Mouse (Mus musculus): Measurements from ENCODE around the gene Ypel4. TPM values are rescaled to one million over a fixed set of nuclear protein-coding genes. Genes with fewer than 3 reads are reported as not detected.

Ypel4 gene
- polyA plus RNA-seq, 1 experiment, result 1.6 TPM

DNA sequence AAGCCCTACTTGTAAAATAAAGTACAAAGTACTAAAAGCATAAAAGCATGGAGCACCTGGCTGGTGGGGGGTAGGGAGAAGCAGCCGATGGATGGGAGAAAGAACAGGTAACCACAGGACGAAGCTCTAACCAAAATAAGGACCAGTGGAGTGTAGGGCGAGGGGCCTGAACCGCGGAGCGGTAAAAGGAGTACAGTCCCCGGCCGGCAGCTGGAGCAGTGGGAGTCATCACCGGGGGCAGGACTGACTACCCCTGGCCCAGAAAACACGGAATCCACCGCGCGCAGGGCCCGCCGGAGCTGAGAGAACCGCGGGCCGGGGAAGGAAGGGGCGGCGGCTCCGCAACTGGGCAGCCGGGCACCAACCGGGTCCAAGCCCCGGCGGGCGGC lies 19.4 kb upstream of the Ypel4 start:
- Histone ChIP-seq H3K4me1 (ENCODE audit: control insufficient read depth, insufficient read depth, low read length) (peaks cover 5% of the 10 kb centered on the region), H3K4me3 (replicated peaks; ENCODE audit: extremely low read depth, low read depth, low read length) (peak overlapping the region; percentile 94)
- under 1% methylated on average over 26 of the region's 26 CpGs for WGBS
- no peak for DNase-seq
- no peak for TF ChIP-seq CTCF (IDR thresholded peaks at IDR 0.05; ENCODE audit: insufficient read depth, low read length)
- TF ChIP-seq POLR2A (IDR thresholded peaks at IDR 0.05; ENCODE audit: borderline replicate concordance, extremely low read depth, low read depth, low read length), result no peak

DNA sequence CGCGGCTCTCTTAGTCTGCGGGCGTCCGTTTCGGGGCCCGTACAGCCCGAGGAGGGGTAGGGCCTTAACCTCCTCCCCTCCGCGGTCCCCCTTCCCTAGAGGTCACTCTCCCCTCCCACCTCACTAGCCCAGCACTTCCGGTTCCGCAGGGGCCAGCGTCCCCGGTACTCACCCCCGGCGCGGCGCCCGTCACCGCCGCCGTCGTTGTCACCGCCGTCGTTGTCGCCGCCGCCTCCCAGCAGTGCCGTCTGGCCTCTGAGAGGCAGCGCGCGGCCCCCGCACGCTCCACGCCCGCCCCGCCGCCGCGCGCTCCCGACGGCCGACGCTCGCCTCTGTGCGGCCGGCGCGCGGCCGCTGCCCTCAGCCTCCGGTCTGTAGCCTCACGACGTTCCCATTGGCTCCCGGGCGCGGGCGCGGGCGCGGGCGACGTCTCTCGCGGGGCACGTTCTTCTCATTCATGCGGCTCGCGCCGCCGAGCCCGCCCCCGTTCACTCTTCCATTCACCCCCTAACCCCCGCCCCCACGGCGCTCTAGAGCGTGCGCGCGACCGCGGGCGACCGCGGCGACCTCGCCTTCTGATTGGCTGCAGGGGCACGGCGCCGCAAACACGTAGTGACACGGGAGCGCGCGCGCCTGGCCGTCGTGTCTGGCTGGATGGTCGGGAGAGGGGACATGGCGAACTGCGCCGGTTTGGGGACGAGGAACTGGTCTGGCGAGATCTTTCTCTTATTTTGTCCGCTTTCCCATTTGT lies 18.9 kb upstream of the Ypel4 start, which contains the start of gene Zdhhc5:
TSS of gene Zdhhc5 (minus strand) at position 370 of the 751 bp plus-strand sequence.
- peak; percentile 99 for TF ChIP-seq POLR2A (IDR thresholded peaks at IDR 0.05; ENCODE audit: borderline replicate concordance, extremely low read depth, low read depth, low read length)
- no peak for TF ChIP-seq CTCF (IDR thresholded peaks at IDR 0.05; ENCODE audit: insufficient read depth, low read length)
- WGBS, result under 1% methylated on average over 107 of the region's 107 CpGs
- DNase-seq, result peak; percentile 98
- peak within 1 kb of the TSS; percentile 94 for H3K4me3 ChIP-seq (replicated peaks; ENCODE audit: extremely low read depth, low read depth, low read length)
- peaks cover 5% of the 10 kb centered on the region for H3K4me1 ChIP-seq (ENCODE audit: control insufficient read depth, insufficient read depth, low read length)

DNA sequence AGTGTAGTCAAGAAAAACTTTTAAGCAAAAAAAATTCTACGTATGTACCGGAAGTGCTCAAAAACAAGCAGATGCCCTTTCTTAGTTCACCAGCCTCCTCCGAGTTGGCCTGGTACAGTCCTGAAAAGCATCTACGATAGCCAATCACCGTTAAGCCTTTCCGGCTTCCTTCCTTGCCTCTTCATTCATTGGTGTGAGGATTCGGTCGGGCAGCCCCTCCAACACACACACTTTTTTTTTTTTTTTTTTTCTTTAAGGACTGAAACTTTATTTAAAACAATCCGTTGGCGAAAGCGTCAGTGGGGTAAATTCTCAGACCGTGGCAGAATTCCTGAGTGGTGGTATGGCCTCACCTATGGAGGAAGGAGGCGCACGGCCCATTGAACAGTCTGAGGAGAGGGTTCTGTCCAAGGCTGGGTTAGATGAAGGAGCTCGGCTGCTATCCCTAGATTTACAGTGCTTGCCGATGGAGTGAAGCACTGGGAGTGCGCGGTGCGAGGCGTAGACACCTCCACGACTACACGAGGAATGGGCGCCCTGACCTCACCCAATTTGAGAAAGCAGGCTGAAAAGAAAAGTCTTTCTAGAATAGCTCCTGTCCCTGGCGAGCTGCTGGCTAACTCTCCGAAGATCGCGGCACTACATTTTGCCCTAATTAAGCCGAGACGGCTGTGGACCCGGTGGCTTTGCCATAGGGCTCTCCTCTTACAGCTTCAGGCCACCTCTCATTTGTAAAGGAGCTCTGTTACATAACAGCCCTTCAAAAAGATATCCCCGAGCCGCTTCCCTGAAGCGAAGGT lies 18.1 kb upstream of the Ypel4 start:
- peak overlapping the region; percentile 88 for H3K4me3 ChIP-seq (replicated peaks; ENCODE audit: extremely low read depth, low read depth, low read length)
- H3K4me1 ChIP-seq (ENCODE audit: control insufficient read depth, insufficient read depth, low read length), result peaks cover 5% of the 10 kb centered on the region
- TF ChIP-seq POLR2A (IDR thresholded peaks at IDR 0.05; ENCODE audit: borderline replicate concordance, extremely low read depth, low read depth, low read length) (peak; percentile 51; the same call in 1 of the 2 replicates), CTCF (IDR thresholded peaks at IDR 0.05; ENCODE audit: insufficient read depth, low read length) (no peak)
- under 1% methylated on average over 33 of the region's 33 CpGs for WGBS
- DNase-seq, result peak; percentile 78

DNA sequence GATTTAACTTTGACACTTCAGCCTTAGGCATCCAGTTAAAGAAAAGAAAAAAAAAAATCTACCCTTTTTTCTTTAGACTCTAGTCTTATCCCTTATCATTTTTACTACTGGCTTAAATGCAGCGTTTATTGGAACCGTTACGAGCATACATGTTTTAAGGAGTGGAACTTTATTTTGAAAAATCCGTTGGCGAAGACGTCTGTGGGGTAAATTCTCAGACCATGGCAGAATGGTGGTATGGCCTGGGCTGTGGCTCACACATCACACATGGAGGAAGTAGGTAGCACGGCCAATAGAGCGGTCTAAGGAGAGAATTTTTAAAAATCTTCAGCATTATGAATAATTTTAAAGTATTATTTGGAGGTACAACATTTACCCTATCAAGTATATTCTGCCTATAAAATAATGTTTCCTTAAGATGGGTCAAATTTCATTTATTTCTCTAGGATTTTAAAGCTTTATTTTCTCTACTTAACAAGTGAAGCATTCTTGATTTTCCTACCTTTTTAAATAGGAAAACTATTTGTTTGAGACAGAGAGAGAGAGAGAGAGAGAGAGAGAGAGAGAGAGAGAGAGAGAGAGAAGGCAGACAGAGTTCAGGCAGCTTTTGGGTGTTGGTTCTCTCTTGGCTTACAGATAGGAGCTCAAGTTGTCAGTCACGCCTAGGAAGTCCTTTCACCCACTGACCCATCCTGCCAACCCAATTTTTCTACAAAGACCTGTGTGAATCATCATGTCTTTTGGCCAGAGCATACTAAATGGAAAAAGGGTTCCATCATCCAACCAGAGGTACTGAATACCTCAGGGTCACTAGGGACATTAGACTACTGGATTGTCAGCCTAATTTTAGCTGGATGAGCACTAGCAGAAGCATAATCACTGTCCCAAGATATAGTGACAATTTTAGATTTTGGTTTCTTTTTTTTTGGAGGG lies 17.2 kb upstream of the Ypel4 start:
- TF ChIP-seq CTCF (IDR thresholded peaks at IDR 0.05; ENCODE audit: insufficient read depth, low read length) (no peak), POLR2A (IDR thresholded peaks at IDR 0.05; ENCODE audit: borderline replicate concordance, extremely low read depth, low read depth, low read length) (no peak)
- no peak overlapping the region for H3K4me3 ChIP-seq (replicated peaks; ENCODE audit: extremely low read depth, low read depth, low read length)
- no peak for DNase-seq

DNA sequence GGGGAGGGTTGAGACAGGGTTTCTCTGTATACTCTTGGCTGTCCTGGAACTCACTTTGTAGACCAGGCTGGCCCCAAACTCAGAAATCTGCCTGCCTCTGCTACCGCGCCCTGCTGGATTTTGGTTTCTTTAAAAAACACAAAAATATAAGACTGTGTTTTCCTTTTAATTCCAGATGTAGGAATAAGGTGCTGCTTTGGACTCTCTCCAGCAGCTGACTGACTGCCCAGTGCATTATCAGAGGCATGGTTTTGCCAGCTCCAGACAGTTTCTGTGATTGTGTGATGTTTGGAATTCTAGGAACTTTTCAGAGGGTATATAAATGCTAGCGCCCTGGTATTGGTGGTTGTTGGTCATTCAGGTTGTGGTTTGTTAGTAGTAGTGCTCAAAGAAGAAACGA lies 16.5 kb upstream of the Ypel4 start:
- 92% methylated on average over 4 of the region's 4 CpGs for WGBS
- no peak for DNase-seq
- Histone ChIP-seq H3K4me1 (ENCODE audit: control insufficient read depth, insufficient read depth, low read length) (peaks cover 5% of the 10 kb centered on the region), H3K4me3 (replicated peaks; ENCODE audit: extremely low read depth, low read depth, low read length) (no peak overlapping the region)
- TF ChIP-seq POLR2A (IDR thresholded peaks at IDR 0.05; ENCODE audit: borderline replicate concordance, extremely low read depth, low read depth, low read length), result no peak
- no peak for TF ChIP-seq CTCF (IDR thresholded peaks at IDR 0.05; ENCODE audit: insufficient read depth, low read length)

More for the DNA sequence above, 17.2 kb upstream of the Ypel4 start:
- 18% methylated on average over 9 of the region's 9 CpGs for WGBS
- peaks cover 5% of the 10 kb centered on the region for H3K4me1 ChIP-seq (ENCODE audit: control insufficient read depth, insufficient read depth, low read length)

DNA sequence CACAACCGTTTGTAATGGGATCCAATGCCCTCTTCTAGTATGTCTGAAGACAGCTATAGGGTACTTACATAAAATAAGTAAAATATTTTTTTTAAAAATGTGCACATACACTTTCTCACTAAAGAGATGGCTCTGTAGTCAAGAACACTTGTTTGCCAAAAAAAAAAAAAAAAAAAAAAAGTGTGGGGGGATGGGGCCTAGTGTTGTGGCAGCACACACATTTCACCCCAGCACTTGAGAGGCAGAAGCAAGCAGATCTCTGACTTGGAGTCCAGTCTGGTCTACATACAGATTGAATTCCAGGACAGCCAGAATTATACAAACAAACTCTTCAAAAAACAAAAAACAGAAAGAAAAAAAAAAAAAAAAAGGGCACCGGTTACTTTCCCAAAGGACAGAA lies 13.1 kb upstream of the Ypel4 start:
- WGBS, result 86% methylated on average over 2 of the region's 2 CpGs
- no peak overlapping the region for H3K4me3 ChIP-seq (replicated peaks; ENCODE audit: extremely low read depth, low read depth, low read length)
- no peaks in the 10 kb centered on the region for H3K4me1 ChIP-seq (ENCODE audit: control insufficient read depth, insufficient read depth, low read length)
- no peak for DNase-seq
- no peak for TF ChIP-seq POLR2A (IDR thresholded peaks at IDR 0.05; ENCODE audit: borderline replicate concordance, extremely low read depth, low read depth, low read length)
- no peak for TF ChIP-seq CTCF (IDR thresholded peaks at IDR 0.05; ENCODE audit: insufficient read depth, low read length)

DNA sequence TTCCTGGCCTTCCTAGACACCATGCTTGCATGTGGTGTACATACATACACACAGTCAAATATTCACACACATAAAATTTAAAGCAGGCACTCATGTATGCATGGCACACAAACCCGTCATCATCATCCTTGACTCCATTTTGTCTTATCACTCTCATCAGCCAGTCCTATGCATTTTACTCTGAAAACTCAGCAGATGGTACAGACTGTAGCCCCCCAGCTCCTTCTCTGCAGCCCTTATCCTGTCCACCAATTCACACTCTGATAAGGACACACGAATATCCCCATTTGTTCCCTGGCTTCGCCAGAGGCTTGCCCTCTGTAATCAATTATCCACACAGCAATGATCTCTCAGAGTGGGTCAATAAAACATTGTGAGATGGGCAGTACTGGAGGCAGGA lies 12.7 kb upstream of the Ypel4 start:
- DNase-seq, result no peak
- Histone ChIP-seq H3K4me3 (replicated peaks; ENCODE audit: extremely low read depth, low read depth, low read length) (no peak overlapping the region), H3K4me1 (ENCODE audit: control insufficient read depth, insufficient read depth, low read length) (no peaks in the 10 kb centered on the region)
- no peak for TF ChIP-seq CTCF (IDR thresholded peaks at IDR 0.05; ENCODE audit: insufficient read depth, low read length)
- no peak for TF ChIP-seq POLR2A (IDR thresholded peaks at IDR 0.05; ENCODE audit: borderline replicate concordance, extremely low read depth, low read depth, low read length)
- WGBS, result 89% methylated on average over 3 of the region's 3 CpGs

DNA sequence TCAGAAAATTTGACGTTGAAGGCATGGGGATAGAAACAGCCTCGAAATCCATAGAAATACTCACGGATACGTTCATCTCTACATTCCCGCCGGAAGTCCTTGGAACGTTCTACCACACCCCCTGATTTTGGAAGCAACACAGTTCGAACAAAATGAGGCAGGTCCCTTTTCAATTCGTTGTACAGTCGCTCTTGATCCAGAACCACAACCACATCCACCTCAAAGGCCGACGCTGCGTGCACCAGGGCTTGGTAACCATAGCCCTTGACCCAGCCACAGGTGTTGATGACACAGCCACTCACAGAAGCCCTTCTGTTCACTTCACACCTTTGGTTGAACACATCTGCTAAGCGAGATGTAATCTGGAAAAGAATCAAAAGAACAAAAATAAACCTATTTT lies 10.0 kb upstream of the Ypel4 start:
- Histone ChIP-seq H3K4me1 (ENCODE audit: control insufficient read depth, insufficient read depth, low read length) (0 out of 2 replicates have a peak, but pooled peaks cover 2% of the 10 kb centered on the region), H3K4me3 (replicated peaks; ENCODE audit: extremely low read depth, low read depth, low read length) (no peak overlapping the region)
- TF ChIP-seq CTCF (IDR thresholded peaks at IDR 0.05; ENCODE audit: insufficient read depth, low read length) (no peak), POLR2A (IDR thresholded peaks at IDR 0.05; ENCODE audit: borderline replicate concordance, extremely low read depth, low read depth, low read length) (no peak)
- WGBS, result 90% methylated on average over 14 of the region's 14 CpGs
- no peak for DNase-seq

DNA sequence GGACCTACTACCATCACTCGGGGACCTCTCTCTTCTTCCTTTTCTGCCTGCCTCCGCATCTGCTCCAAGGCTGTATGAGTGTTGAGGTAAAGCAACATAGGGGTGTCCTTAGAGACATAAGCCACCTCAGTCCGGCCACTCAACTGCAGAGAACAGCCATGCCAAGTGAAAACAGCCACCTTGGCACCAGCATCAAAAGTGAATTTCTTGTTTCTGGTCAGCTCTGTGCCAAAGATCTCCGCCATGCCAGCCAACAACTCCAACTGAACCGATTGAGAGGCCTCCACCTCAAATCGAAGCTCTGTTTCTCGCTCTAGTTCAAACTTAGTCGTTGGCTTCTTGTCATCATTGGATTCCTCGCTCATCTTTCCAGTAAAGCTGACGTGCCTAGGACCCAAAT lies 8.1 kb upstream of the Ypel4 start:
- Histone ChIP-seq H3K4me1 (ENCODE audit: control insufficient read depth, insufficient read depth, low read length) (0 out of 2 replicates have a peak, but pooled peaks cover 2% of the 10 kb centered on the region), H3K4me3 (replicated peaks; ENCODE audit: extremely low read depth, low read depth, low read length) (no peak overlapping the region)
- DNase-seq, result no peak
- TF ChIP-seq CTCF (IDR thresholded peaks at IDR 0.05; ENCODE audit: insufficient read depth, low read length) (no peak), POLR2A (IDR thresholded peaks at IDR 0.05; ENCODE audit: borderline replicate concordance, extremely low read depth, low read depth, low read length) (no peak)
- 89% methylated on average over 10 of the region's 10 CpGs for WGBS
